Mouse (Mus musculus): ENCODE measurements around the gene Vegfa. TPM values are rescaled to one million over a fixed set of nuclear protein-coding genes. Genes with fewer than 3 reads are reported as not detected.

Vegfa gene
- 6.2 TPM in 2 replicates for polyA plus RNA-seq (2016; fragmentation: Nextera tagmentation; extraction: Ambion mirVana)

DNA sequence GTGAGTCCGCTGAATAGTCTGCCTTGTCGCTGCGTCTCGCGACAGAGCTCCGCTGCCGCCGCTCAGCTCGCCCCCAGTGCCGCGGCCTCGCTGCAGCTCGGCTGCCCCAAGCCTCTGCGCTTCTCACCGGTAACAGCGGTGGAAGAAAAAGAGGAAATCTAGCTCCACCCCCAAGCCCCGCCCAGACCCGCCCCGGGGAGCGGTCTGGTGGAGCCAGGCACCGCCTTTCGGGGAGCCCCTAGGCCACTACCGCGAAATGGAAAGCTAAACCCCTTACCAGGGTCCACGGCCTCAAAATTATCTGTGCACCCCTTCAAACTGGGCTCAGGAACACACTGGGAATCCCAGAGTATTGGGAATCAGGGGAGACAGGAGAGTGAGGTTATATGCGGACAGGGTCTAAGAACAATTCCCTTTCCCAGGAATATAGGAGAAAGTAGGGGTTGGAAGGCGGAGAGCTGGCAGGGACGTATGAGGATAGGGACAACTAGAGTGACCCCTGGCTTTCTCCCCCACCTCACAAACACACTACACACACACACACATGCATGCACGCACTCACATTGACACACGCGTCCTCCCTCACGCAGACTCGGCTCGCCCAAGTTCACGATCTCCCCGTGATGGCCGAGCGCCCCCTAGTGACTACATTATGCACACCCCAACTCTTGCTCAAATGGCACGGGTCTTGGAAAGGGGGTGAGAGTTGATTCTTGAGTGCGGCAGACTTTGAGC lies at the start of gene Vegfa:
Gene Vegfa (minus strand): TSS at position 113 of the 735 bp plus-strand sequence.
- peaks cover 43% of the 10 kb centered on the region for H3K4me1 ChIP-seq (replicated peaks)
- H3K36me3 ChIP-seq, result peaks cover 2% of the 10 kb centered on the region; the same call in 1 of the 2 replicates
- H3K4me3 ChIP-seq (replicated peaks), result peak within 1 kb of the TSS; percentile 90
- no peaks in the 10 kb centered on the region; the same call in 1 of the 2 replicates for H3K27me3 ChIP-seq
- peak within 1 kb of the TSS; percentile 96 for H3K9ac ChIP-seq (replicated peaks)
- under 1% methylated on average over 40 of the region's 40 CpGs for WGBS
- H3K9me3 ChIP-seq, result no peaks in the 10 kb centered on the region
- peak; percentile 84 for ATAC-seq (ENCODE audit: insufficient number of reproducible peaks, insufficient read depth, low FRiP score, low TSS enrichment, low read depth)
- H3K4me2 ChIP-seq, result peak within 1 kb of the TSS; percentile 81
- peak within 1 kb of the TSS; percentile 97 for H3K27ac ChIP-seq

DNA sequence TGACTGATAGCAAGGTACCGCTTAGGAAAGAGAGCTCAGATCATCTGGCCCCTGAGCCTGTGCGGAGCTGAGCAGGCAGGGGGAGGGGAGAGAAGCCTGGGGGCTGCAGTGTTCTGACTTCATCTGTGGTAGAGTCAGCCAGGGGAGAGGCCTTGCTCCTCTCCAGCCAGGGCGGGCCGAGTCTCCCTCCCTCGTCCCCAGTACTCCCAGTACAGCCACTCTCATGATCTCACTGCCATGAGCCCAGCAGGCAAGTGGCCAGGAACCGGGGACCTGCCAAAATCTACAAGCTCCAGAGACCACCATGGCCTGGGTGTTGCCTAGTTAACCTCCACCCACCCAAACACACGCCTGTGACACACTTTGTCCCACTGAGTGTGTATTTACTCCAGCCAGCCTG lies 49.5 kb upstream of the Vegfa start:
- 0 out of 2 replicates have a peak, but pooled peaks cover 6% of the 10 kb centered on the region for H3K9me3 ChIP-seq

DNA sequence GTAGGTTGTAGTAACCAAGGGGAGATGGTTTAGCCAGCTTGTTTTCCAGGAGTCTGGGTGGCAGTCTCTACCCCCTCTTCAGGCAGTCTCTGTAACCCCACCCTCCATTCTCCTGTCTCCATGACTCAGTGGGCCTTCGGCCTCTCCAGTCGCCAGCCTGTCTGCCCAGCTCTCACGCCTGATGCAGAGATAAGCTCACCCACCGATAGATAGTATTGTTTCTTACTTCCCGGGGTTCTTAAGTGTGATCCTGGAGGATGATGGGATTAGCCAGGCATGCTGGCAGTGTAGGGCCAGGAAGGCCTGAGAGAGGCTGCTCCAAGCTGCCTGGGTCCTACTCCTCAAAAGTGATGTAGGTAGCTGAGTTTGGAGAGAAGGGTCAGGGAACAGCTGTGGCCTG lies 48.9 kb upstream of the Vegfa start:
- Histone ChIP-seq H3K9ac (replicated peaks) (no peak overlapping the region), H3K27me3 (no peaks in the 10 kb centered on the region), H3K4me1 (replicated peaks) (peaks cover 39% of the 10 kb centered on the region), H3K36me3 (no peaks in the 10 kb centered on the region), H3K4me2 (no peak overlapping the region), H3K27ac (peak overlapping the region; percentile 2; the same call in 1 of the 2 replicates), H3K9me3 (0 out of 2 replicates have a peak, but pooled peaks cover 6% of the 10 kb centered on the region), H3K4me3 (replicated peaks) (no peak overlapping the region)
- 68% methylated on average over 5 of the region's 5 CpGs for WGBS
- no peak for ATAC-seq (ENCODE audit: insufficient number of reproducible peaks, insufficient read depth, low FRiP score, low TSS enrichment, low read depth)

More for the DNA sequence above, 49.5 kb upstream of the Vegfa start:
- Histone ChIP-seq H3K4me2 (no peak overlapping the region), H3K27ac (0 out of 2 replicates have a peak overlapping the region, but pooled peaks have one; percentile 2), H3K9ac (replicated peaks) (no peak overlapping the region), H3K36me3 (no peaks in the 10 kb centered on the region), H3K4me1 (replicated peaks) (peaks cover 43% of the 10 kb centered on the region), H3K4me3 (replicated peaks) (no peak overlapping the region), H3K27me3 (no peaks in the 10 kb centered on the region)
- 69% methylated on average over 7 of the region's 7 CpGs for WGBS
- ATAC-seq (ENCODE audit: insufficient number of reproducible peaks, insufficient read depth, low FRiP score, low TSS enrichment, low read depth), result no peak

DNA sequence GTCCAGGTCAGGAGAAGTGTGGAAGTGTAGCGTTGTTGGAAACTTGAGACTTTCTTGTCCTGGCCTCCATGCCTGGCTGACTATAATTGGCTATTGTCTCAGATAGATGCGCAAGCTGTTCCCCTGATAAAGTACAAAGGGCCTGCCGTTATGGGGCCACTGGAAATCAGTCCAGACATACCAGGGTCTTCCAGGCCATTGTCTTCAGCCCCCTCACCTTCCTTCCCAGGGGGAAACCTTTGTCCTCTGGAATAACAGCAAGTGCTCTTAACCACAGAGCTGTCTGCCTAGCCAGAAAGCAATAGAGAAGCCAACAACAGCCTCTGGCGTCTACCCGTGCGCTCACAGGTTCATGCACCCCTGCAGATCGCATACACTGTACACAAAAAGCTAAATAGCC lies 48.2 kb upstream of the Vegfa start:
- Histone ChIP-seq H3K9me3 (0 out of 2 replicates have a peak, but pooled peaks cover 6% of the 10 kb centered on the region), H3K27me3 (no peaks in the 10 kb centered on the region), H3K36me3 (no peaks in the 10 kb centered on the region), H3K4me2 (no peak overlapping the region), H3K4me3 (replicated peaks) (no peak overlapping the region), H3K9ac (replicated peaks) (no peak overlapping the region), H3K27ac (no peak overlapping the region), H3K4me1 (replicated peaks) (peaks cover 33% of the 10 kb centered on the region)
- 76% methylated on average over 7 of the region's 7 CpGs for WGBS
- no peak for ATAC-seq (ENCODE audit: insufficient number of reproducible peaks, insufficient read depth, low FRiP score, low TSS enrichment, low read depth)

DNA sequence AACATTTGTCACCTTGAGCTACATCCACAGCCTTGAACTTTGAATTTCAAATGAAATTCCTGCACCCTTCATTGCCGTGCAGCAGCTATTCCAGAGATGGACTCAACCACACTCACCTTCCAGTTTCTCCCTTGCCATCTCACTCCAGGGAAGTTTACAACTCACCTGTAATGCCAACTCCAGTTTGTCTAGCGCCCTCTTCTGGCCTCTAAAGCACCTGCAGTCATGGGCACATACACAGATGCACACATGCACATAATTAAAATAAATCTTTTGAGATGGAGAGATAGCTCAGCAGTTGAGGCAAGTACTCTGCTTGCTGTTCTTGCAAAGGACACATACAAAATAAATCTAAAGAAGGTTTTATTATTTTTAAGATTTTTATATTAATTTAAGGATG lies 46.9 kb upstream of the Vegfa start:
- H3K9me3 ChIP-seq, result 0 out of 2 replicates have a peak, but pooled peaks cover 6% of the 10 kb centered on the region
- no peaks in the 10 kb centered on the region for H3K27me3 ChIP-seq
- H3K9ac ChIP-seq (replicated peaks), result no peak overlapping the region
- no peak overlapping the region for H3K4me3 ChIP-seq (replicated peaks)
- 72% methylated on average over 2 of the region's 2 CpGs for WGBS
- H3K4me2 ChIP-seq, result no peak overlapping the region
- ATAC-seq (ENCODE audit: insufficient number of reproducible peaks, insufficient read depth, low FRiP score, low TSS enrichment, low read depth), result no peak
- no peaks in the 10 kb centered on the region for H3K36me3 ChIP-seq
- peaks cover 32% of the 10 kb centered on the region for H3K4me1 ChIP-seq (replicated peaks)
- no peak overlapping the region for H3K27ac ChIP-seq

DNA sequence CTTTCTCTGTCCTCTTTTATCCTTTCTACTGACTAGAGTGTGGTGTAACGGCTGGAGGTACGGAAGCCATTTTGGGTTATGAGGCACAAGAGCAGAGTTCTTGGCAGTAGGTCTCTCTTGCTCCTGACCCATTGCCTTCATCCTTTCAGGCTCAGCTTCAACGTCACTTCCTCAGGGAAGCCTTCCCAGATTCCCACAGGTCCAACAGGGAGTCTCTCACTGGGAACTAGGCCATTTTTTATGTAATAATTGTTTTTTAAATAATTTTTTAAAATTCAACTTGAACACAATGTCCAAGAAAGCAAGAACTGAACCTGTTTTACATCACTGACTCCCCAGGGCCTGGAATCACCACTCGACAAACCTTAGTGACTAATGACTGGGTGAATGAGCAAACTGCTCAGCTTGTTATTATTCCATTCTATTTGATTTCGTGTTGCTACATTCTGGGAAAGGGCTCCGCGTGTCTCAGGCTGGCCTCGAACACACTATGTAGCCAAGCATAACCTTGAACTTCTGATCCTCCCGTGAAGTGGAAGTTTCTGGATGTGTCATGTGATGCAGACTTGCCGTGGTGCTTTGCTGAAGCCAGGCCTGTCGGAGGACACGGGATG lies 45.9 kb upstream of the Vegfa start:
- H3K27ac ChIP-seq, result no peak overlapping the region
- ATAC-seq (ENCODE audit: insufficient number of reproducible peaks, insufficient read depth, low FRiP score, low TSS enrichment, low read depth), result no peak
- no peak overlapping the region for H3K4me2 ChIP-seq
- H3K4me3 ChIP-seq (replicated peaks), result no peak overlapping the region
- H3K27me3 ChIP-seq, result no peaks in the 10 kb centered on the region
- 93% methylated on average over 12 of the region's 12 CpGs for WGBS
- 0 out of 2 replicates have a peak, but pooled peaks cover 6% of the 10 kb centered on the region for H3K9me3 ChIP-seq
- H3K4me1 ChIP-seq (replicated peaks), result peaks cover 33% of the 10 kb centered on the region
- no peak overlapping the region for H3K9ac ChIP-seq (replicated peaks)
- H3K36me3 ChIP-seq, result no peaks in the 10 kb centered on the region

DNA sequence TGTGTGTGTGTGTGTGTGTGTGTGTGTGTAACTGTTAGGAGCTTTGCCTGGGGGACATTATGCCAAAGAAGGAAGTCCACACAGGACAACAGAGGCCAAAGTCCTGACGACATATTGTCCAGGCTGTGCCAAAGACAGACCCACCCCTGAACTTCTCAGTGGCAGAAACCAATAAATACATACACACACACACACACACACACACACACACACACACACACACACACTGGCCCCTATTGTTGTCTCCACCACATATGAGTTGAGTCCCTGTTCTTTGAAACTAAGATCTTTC lies 44.0 kb upstream of the Vegfa start:
- no peak overlapping the region for H3K4me3 ChIP-seq (replicated peaks)
- H3K9me3 ChIP-seq, result 0 out of 2 replicates have a peak, but pooled peaks cover 6% of the 10 kb centered on the region
- WGBS, result 43% methylated on average over 1 of the region's 1 CpGs
- H3K4me1 ChIP-seq (replicated peaks), result peaks cover 28% of the 10 kb centered on the region
- H3K27ac ChIP-seq, result no peak overlapping the region
- ATAC-seq (ENCODE audit: insufficient number of reproducible peaks, insufficient read depth, low FRiP score, low TSS enrichment, low read depth), result no peak
- no peak overlapping the region for H3K4me2 ChIP-seq
- no peaks in the 10 kb centered on the region for H3K36me3 ChIP-seq
- no peaks in the 10 kb centered on the region for H3K27me3 ChIP-seq
- no peak overlapping the region for H3K9ac ChIP-seq (replicated peaks)

DNA sequence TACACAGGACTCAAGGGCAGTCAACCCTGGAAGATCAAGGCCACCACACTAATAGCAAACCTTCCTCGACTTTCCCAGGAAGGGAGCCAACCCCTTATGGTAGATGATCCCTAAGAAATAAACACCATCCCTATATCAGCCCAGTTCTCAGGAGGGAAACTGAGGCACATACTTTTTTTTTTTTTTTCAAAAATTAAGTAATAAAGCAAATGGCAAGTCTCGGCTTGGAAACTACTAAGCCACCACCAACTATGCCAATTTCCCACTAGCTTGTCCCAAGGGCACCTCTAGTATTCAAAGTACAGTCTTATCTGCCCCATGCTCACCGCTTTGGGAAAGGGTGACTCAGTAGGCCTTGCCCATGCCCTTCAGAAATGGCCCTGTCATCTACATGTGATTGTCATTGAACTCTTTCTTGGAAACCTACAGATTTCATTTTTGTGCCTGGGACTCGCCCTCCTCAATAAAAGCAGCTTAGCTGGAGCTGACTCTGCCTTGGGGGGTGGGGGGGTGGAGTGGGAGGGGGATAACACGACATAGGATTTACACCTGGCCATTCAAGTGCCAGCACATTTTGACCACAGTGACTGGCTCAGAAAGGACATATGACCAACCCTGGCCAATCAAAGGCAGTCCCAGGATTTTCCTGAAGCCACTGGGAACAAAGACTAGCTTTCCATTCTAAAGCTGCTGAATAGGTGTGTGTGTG lies 43.5 kb upstream of the Vegfa start:
- WGBS, result 74% methylated on average over 5 of the region's 5 CpGs
- no peak overlapping the region for H3K4me2 ChIP-seq
- peaks cover 28% of the 10 kb centered on the region for H3K4me1 ChIP-seq (replicated peaks)
- H3K27me3 ChIP-seq, result no peaks in the 10 kb centered on the region
- 0 out of 2 replicates have a peak overlapping the region, but pooled peaks have one; percentile 18 for H3K27ac ChIP-seq
- no peaks in the 10 kb centered on the region for H3K36me3 ChIP-seq
- H3K9me3 ChIP-seq, result 0 out of 2 replicates have a peak, but pooled peaks cover 6% of the 10 kb centered on the region
- no peak overlapping the region for H3K9ac ChIP-seq (replicated peaks)
- H3K4me3 ChIP-seq (replicated peaks), result no peak overlapping the region
- ATAC-seq (ENCODE audit: insufficient number of reproducible peaks, insufficient read depth, low FRiP score, low TSS enrichment, low read depth), result no peak

DNA sequence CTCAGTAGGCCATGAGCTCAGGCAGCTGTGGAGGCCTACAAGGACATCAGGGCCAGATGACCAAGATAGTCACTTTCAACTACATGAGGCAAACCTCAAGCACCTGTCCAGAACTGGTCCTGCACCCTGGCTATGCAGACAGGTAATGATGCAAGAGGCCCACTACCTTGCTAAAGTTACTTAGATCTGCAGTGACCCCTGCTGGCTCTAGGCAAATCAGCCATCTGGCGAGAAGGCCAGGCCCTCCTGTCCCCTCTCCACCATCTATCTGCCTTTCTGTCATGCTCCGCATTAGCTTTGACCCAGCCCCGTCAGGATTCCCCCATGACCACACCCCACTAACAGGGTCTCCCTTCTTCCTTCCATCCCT lies 42.9 kb upstream of the Vegfa start:
- Histone ChIP-seq H3K9ac (replicated peaks) (no peak overlapping the region), H3K27me3 (no peaks in the 10 kb centered on the region), H3K27ac (0 out of 2 replicates have a peak overlapping the region, but pooled peaks have one; percentile 18), H3K36me3 (no peaks in the 10 kb centered on the region), H3K4me2 (no peak overlapping the region), H3K9me3 (0 out of 2 replicates have a peak, but pooled peaks cover 6% of the 10 kb centered on the region), H3K4me1 (replicated peaks) (peaks cover 26% of the 10 kb centered on the region), H3K4me3 (replicated peaks) (no peak overlapping the region)
- no peak for ATAC-seq (ENCODE audit: insufficient number of reproducible peaks, insufficient read depth, low FRiP score, low TSS enrichment, low read depth)
- 52% methylated on average over 3 of the region's 3 CpGs for WGBS

DNA sequence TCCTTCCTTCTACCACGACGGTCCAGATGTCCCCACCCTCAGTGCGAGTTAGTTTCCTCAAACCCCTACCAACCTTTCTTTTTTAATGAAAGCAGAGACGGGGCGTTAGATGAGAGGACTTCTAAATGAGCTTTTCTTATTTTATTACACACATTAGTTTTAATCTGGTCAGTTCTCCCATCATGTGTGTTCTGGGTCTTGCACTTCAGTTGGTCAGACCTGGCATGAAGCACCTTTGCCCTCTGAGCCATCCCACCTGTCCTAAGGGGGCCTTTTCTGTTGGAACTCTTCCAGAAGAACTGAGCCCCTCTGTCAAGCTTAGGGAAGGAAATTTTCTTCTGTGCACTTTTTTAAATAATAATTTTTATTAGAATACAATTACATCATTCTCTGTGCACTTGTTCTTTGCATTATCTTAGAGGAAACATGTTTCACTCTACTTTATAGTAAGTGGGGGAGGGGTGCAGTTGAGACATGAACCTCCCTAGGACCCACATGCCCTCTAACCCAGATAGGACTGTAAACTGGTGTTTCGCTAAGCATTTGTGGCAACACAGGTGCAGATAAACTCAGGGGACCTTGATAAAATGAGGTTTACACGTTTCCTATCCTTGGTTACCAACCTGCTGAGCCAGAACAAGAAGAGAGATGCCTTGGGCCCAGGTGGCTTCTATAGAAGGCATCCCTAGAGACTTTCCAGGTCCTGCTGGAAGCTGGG lies 42.4 kb upstream of the Vegfa start:
- Histone ChIP-seq H3K4me3 (replicated peaks) (peak overlapping the region; percentile 24), H3K4me2 (peak overlapping the region; percentile 48), H3K36me3 (no peaks in the 10 kb centered on the region), H3K27ac (peak overlapping the region; percentile 59), H3K9me3 (0 out of 2 replicates have a peak, but pooled peaks cover 6% of the 10 kb centered on the region), H3K27me3 (no peaks in the 10 kb centered on the region), H3K9ac (replicated peaks) (no peak overlapping the region), H3K4me1 (replicated peaks) (peaks cover 31% of the 10 kb centered on the region)
- no peak for ATAC-seq (ENCODE audit: insufficient number of reproducible peaks, insufficient read depth, low FRiP score, low TSS enrichment, low read depth)
- WGBS, result 39% methylated on average over 7 of the region's 7 CpGs
